Mouse (Mus musculus) neural tube, embryonic 11.5 days (tissue): ENCODE measurements around the gene Aspdh. TPM values are rescaled to one million over a fixed set of nuclear protein-coding genes. Genes with fewer than 3 reads are reported as not detected.
A peak's percentile ranks its signal among the peaks of the same experiment; 100 is the strongest.

ENCODE experiments used
- ATAC-seq: fragments of 200-750 bp; cut with Nextera tagmentation; 2 replicates; pipeline ENCODE4 v1.8.0; 2017; ENCODE audit warnings: moderate number of reproducible peaks, mild to moderate bottlenecking, moderate TSS enrichment, moderate library complexity; ENCODE audit not compliant: insufficient read depth, low FRiP score, low TSS enrichment
- DNase-seq: peaks from one replicate; pipeline ENCODE4 v3.0.0-alpha.2; 2015; ENCODE audit warnings: low spot score
- H3K27ac ChIP-seq: fragments of 300-500 bp; sonication (generic); 2 replicates; pipeline ENCODE4 v1.5.1; 2014; ENCODE audit warnings: low read depth, mild to moderate bottlenecking, low read length
- H3K27me3 ChIP-seq: fragments of 300-500 bp; sonication (generic); 2 replicates; pipeline ENCODE4 v1.6.1; 2014; ENCODE audit warnings: mild to moderate bottlenecking, low read length, mixed read lengths; ENCODE audit not compliant: control insufficient read depth, insufficient read depth
- H3K36me3 ChIP-seq: fragments of 300-500 bp; sonication (generic); 2 replicates; pipeline ENCODE4 v1.6.1; 2014; ENCODE audit warnings: mild to moderate bottlenecking, low read length, moderate library complexity, mixed read lengths; ENCODE audit not compliant: control insufficient read depth, insufficient read depth
- H3K4me1 ChIP-seq: fragments of 300-500 bp; sonication (generic); 2 replicates; pipeline ENCODE4 v1.6.1; 2014; ENCODE audit warnings: low read length, mixed read lengths; ENCODE audit not compliant: control insufficient read depth, insufficient read depth
- H3K4me2 ChIP-seq: fragments of 300-500 bp; sonication (generic); 2 replicates; pipeline ENCODE4 v1.6.1; 2014; ENCODE audit warnings: low read depth, mild to moderate bottlenecking, moderate library complexity
- H3K4me3 ChIP-seq: fragments of 300-500 bp; sonication (generic); 2 replicates; pipeline ENCODE4 v1.5.1; 2014; ENCODE audit warnings: low read depth, low read length
- H3K9ac ChIP-seq: fragments of 300-500 bp; sonication (generic); 2 replicates; pipeline ENCODE4 v1.6.1; 2014; ENCODE audit warnings: mild to moderate bottlenecking, low read length
- H3K9me3 ChIP-seq: fragments of 300-500 bp; sonication (generic); 2 replicates; pipeline ENCODE4 v1.6.1; 2016; ENCODE audit warnings: low read length; ENCODE audit not compliant: control insufficient read depth
- WGBS: fragments of 180-500 bp; shearing (Covaris S2); extraction: QIAGEN DNeasy Blood & Tissue Kit; methylation state at CpG from one replicate; pipeline ENCODE4 v1.1.7; 2014; 5-methylcytosine and 5-hydroxymethylcytosine counted together
- polyA plus RNA-seq: library from polyadenylated mRNA; unstranded; fragments of >200 nt; fragmentation: Nextera tagmentation; extraction: Ambion mirVana; gene quantifications from 2 replicates; pipeline ENCODE4 v1.2.1, GENCODE M21; 2014

Aspdh gene
- polyA plus RNA-seq, 1 experiment from 2014 or later: 1.2 TPM

DNA sequence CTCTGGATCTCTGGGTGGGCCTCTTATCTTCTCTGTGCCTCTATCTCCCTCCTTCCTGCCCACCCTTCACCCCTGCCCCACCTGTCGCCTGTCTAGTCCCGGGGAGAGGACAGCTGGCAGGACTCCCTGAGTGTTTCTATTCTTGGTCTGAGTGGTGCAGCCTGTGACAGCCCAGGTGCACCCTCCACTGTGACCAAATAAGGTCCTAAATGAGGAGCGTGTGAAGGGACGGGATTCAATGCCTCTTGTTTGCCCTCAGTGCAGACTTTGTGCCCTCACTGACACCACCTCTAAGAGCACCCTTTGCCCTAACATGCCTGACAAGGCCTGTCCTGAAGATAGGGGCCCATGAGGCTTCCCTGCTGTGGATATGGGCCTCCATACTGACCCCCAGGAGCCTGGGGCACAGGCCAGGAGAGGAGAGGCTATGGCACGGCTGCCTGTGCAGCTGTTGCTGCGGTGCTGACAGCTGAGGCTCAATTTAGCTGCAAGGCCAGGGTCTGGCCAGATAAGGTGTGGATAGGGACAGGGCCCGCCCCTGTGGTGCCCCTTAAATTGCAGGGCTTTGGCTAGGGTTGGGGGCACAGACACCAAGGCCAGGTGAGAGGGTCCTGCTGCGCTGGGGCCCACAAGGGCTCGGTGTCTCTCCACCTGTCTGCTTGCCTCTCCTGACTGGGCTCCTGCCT lies 7.9 kb downstream of the Aspdh start:
- Histone ChIP-seq H3K4me3 (no peak overlapping the region), H3K4me1 (peaks cover 21% of the 10 kb centered on the region), H3K9ac (peak overlapping the region; percentile 9; the same call in 1 of the 2 replicates), H3K9me3 (no peaks in the 10 kb centered on the region), H3K36me3 (no peaks in the 10 kb centered on the region), H3K27me3 (0 out of 2 replicates have a peak, but pooled peaks cover 2% of the 10 kb centered on the region), H3K27ac (no peak overlapping the region), H3K4me2 (no peak overlapping the region)
- no peak for ATAC-seq
- WGBS: 60% methylated on average over 9 of the region's 9 CpGs
- no peak for DNase-seq

DNA sequence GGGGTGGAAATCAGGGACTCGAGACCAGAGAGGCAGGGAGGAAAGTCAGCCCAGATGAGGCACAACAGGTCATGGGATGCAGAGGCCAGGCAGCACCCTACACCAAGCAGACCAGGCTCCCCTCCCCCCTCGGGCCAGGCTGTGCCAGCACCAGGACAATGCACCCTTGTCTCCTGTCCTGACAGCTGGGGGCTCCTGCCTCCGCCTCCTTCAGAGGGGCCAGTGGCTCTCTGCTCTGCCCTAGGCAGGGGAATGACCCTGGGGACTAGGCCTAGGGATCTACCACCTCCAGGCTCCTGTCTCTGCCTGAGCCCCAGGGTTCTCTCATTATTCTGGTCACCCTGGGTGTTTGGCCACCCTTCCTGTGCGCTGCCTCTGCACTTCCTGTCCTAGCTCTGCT lies 9.2 kb downstream of the Aspdh start:
- H3K4me1 ChIP-seq: peaks cover 13% of the 10 kb centered on the region
- H3K4me2 ChIP-seq: no peak overlapping the region
- WGBS: 18% methylated on average over 4 of the region's 4 CpGs
- H3K27ac ChIP-seq: peak overlapping the region; percentile 67; the same call in 1 of the 2 replicates
- H3K4me3 ChIP-seq: no peak overlapping the region
- H3K27me3 ChIP-seq: 0 out of 2 replicates have a peak, but pooled peaks cover 2% of the 10 kb centered on the region
- H3K9me3 ChIP-seq: no peaks in the 10 kb centered on the region
- H3K36me3 ChIP-seq: no peaks in the 10 kb centered on the region
- DNase-seq (peak; percentile 67), ATAC-seq (peak; percentile 78; the same call in 1 of the 2 replicates)
- peak overlapping the region; percentile 41 for H3K9ac ChIP-seq

DNA sequence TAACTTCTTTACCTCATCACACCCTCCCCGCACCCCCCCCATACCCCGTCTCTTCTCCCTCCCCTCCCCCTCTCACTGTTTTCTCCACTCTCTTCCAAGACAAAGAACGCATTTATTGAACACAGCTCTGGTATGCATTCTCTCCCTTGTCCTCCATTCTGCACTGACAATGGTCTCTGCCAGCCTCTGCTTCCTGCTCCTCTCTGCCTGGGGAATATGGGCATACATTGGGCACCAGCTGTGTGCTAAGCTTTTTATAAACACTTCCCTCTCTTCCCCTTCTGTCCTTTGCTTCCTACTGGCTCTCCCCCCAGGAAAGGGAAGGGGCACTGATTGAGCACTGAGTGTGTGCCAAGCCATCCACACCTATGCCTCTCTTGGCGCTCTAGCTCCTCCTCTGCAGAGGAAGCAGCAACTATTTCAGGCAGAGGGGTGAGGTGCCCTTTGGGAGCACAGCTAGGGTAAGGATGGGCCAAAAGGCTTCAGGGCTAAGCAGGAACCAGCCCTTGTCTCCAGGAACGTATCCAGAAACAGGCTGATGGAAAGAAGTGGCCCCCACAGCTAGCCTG lies 9.9 kb downstream of the Aspdh start:
- WGBS: 38% methylated on average over 5 of the region's 5 CpGs
- Histone ChIP-seq H3K9me3 (no peaks in the 10 kb centered on the region), H3K4me2 (no peak overlapping the region), H3K4me3 (no peak overlapping the region), H3K9ac (no peak overlapping the region), H3K36me3 (no peaks in the 10 kb centered on the region), H3K4me1 (peaks cover 13% of the 10 kb centered on the region), H3K27ac (0 out of 2 replicates have a peak overlapping the region, but pooled peaks have one; percentile 67), H3K27me3 (0 out of 2 replicates have a peak, but pooled peaks cover 2% of the 10 kb centered on the region)
- no peak for ATAC-seq
- DNase-seq: no peak

DNA sequence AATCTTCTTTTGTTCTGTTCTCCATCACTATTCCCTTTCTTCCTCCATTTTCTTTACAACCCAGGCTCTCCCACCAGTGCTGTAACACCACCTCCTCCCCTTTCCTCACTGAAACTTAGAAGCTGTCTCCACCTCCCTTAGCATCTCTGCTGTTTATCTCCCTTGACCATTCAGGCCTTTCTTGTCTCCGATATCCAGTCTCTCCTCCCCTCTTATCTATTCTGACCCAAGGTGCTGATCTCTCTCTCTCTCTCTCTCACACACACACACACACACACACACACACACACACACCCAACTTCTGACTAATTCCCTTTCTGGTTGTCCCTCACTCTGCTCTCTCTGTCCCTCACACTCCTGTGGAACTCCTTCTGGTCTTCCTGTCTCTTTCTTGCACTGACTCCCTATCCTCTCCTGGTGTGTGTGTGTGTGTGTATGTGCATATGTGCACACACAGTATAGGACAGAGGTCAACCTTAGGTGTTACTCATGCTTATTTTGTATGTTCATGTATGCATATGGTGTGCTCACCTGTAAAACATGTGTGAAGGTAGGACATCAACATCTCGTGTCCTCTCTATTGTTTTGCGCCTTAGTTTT lies 17.7 kb downstream of the Aspdh start:
- H3K9me3 ChIP-seq: no peaks in the 10 kb centered on the region
- ATAC-seq (no peak), DNase-seq (no peak)
- no peak overlapping the region for H3K27ac ChIP-seq
- no peak overlapping the region for H3K4me2 ChIP-seq
- no peaks in the 10 kb centered on the region for H3K27me3 ChIP-seq
- H3K4me3 ChIP-seq: no peak overlapping the region
- WGBS: 75% methylated on average over 3 of the region's 3 CpGs
- no peaks in the 10 kb centered on the region for H3K4me1 ChIP-seq
- no peaks in the 10 kb centered on the region for H3K36me3 ChIP-seq
- no peak overlapping the region for H3K9ac ChIP-seq

DNA sequence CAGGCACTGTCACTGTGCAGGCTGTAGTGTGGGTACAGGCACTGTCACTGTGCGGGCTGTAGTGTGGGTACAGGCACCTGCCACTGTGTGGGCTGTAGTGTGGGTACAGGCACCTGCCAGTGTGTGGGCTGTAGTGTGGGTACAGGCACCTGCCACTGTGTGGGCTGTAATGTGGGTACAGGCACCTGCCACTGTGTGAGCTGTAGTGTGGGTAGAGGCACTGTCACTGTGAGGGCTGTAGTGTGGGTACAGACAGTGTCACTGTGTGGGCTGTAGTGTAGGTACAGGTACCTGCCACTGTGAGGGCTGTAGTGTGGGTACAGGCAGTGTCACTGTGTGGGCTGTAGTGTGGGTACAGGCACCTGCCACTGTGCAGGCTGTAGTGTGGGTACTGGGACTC lies 18.9 kb downstream of the Aspdh start:
- WGBS: 88% methylated on average over 1 of the region's 1 CpGs
- 0 out of 2 replicates have a peak, but pooled peaks cover 3% of the 10 kb centered on the region for H3K36me3 ChIP-seq
- H3K27me3 ChIP-seq: no peaks in the 10 kb centered on the region
- H3K4me1 ChIP-seq: no peaks in the 10 kb centered on the region
- H3K4me2 ChIP-seq: no peak overlapping the region
- H3K9me3 ChIP-seq: no peaks in the 10 kb centered on the region
- no peak for ATAC-seq
- no peak overlapping the region for H3K4me3 ChIP-seq
- DNase-seq: no peak
- no peak overlapping the region for H3K9ac ChIP-seq
- H3K27ac ChIP-seq: no peak overlapping the region

DNA sequence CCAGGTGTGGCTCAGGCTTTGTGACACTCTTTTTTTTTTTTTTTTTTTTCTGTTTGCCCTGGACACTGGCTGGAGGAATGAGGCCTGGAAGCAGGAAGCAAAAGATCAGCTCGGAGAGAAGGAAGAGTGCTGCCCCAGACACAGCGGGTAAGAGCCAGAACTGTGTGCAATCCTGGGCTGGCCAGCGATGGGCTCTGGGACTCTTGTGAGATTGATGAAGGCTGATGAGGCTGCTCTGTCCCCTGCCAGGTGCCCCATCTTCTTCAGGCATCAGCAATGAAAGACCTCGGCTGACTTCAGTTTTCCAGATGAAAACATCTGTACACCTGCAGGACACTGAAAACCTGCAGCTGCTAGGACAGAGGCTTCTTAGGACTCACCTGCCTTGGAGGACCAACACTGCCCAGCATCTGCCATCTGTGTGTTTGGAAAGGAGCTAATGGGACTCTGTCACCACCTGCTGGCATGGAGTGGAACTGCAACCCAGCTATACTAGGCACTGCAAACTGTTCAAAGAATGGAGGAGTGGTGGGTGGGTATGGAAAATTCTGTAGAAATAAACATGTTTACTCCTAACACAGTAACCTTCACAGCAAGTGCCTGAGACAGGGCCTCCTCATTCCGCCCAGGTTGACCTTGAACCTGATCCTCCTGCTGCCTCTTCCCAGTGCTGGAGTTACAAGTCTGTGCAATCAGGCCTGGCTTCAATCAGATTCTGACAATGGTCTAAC lies 19.8 kb downstream of the Aspdh start:
- Histone ChIP-seq H3K4me1 (no peaks in the 10 kb centered on the region), H3K4me2 (no peak overlapping the region), H3K4me3 (no peak overlapping the region), H3K9me3 (no peaks in the 10 kb centered on the region), H3K36me3 (0 out of 2 replicates have a peak, but pooled peaks cover 3% of the 10 kb centered on the region), H3K9ac (no peak overlapping the region), H3K27ac (no peak overlapping the region), H3K27me3 (no peaks in the 10 kb centered on the region)
- 29% methylated on average over 5 of the region's 5 CpGs for WGBS
- peak; percentile 75; the same call in 1 of the 2 replicates for ATAC-seq
- peak; percentile 87 for DNase-seq

DNA sequence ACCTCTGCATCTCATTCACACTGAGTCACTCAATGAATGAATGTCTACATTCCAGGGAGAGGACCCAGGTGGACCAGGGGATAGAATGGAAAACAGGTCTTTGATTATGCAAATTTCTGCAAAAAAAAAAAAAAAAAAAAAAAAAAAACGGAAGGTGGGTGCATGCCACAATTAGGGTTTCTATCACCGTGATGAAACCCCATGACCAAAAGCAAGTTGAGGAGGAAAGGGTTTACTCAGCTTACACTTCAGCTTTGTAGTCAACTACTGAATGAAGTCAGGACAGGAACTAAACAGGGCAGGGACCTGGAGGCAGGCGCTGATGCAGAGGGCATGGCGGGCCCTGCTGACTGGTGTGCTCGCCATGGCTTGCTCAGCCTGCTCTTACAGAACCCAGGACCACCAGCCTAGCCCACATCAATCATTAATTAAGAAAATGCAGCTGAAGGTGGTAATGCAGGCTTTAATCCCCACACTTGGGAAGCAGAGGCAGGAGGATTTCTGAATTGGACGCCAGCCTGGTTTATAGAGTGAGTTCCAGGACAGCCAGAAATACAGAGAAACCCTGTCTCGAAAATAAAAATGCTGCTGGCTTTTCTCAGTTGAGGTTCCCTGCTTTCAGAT lies 20.5 kb downstream of the Aspdh start:
- no peak overlapping the region for H3K4me2 ChIP-seq
- no peak for DNase-seq
- H3K9me3 ChIP-seq: no peaks in the 10 kb centered on the region
- H3K27ac ChIP-seq: no peak overlapping the region
- H3K4me3 ChIP-seq: no peak overlapping the region
- 71% methylated on average over 7 of the region's 7 CpGs for whole genome bisulfite sequencing
- no peak overlapping the region for H3K9ac ChIP-seq
- no peaks in the 10 kb centered on the region for H3K27me3 ChIP-seq
- peak; percentile 50; the same call in 1 of the 2 replicates for ATAC-seq
- H3K4me1 ChIP-seq: no peaks in the 10 kb centered on the region
- 0 out of 2 replicates have a peak, but pooled peaks cover 3% of the 10 kb centered on the region for H3K36me3 ChIP-seq

DNA sequence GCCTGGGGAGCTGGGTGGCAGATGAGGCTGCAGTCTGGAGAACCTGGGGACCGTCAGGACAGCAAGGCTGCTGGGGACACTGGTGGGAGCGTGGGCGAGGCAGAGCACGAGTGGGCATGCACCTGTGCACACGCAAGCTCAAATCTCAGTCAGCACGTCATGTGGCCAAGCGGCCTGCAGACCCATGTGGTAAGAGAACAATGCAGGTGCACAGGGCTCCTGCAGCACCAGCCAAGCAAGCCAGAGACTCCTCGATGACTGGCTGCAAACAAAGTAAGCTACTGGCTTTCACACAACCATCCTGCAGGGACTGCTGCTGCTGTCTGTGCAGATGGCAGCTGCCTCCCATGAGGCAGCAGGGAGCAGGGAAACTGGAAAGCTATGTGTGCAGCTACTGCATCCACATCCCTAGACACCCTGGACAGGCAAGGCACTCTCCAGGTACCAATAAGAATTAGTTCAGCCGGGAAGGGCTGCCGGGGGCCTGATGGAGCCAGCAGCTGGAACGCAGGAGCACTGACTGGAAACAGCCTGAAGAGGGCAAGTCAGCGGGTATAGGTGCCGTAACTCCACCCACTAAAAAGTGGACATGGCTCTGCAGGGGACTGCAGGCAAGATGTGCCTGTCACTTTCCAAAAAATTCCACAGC lies 21.9 kb downstream of the Aspdh start:
- no peak for ATAC-seq
- Histone ChIP-seq H3K36me3 (peaks cover 7% of the 10 kb centered on the region), H3K4me3 (no peak overlapping the region), H3K4me1 (no peaks in the 10 kb centered on the region), H3K27me3 (no peaks in the 10 kb centered on the region), H3K4me2 (no peak overlapping the region), H3K27ac (no peak overlapping the region), H3K9ac (no peak overlapping the region), H3K9me3 (no peaks in the 10 kb centered on the region)
- WGBS: 65% methylated on average over 13 of the region's 13 CpGs
- no peak for DNase-seq
